Mouse (Mus musculus): Measurements from ENCODE around the gene H3f3b.
"Not testable (repeated sequence)": the region's sequence is repeated elsewhere in the genome, so short reads cannot be mapped to it uniquely, and the experiment has no call there.

The H3f3b gene

GRCm38 (mm10) chr11:116020519-116020922, 7.2 kb downstream of the H3f3b start:
- DNase-seq, result no peak

GRCm38 (mm10) chr11:116019976-116020411, 7.8 kb downstream of the H3f3b start:
- DNase-seq, result no peak

GRCm38 (mm10) chr11:116019360-116019791, 8.4 kb downstream of the H3f3b start:
- no peak for DNase-seq

- DNase-seq, result not testable (repeated sequence)
These were observed 8.9 kb downstream of the H3f3b start for GRCm38 (mm10) chr11:116018867-116019266.

- DNase-seq, result peak; percentile 61
These were observed 9.7 kb downstream of the H3f3b start for GRCm38 (mm10) chr11:116018106-116018505.

- no peak for DNase-seq
These were observed 12.9 kb downstream of the H3f3b start for GRCm38 (mm10) chr11:116014821-116015220.

GRCm38 (mm10) chr11:116012262-116012947, 15.4 kb downstream of the H3f3b start, which contains the start of gene Galk1:
Galk1 (minus strand) TSS chr11:116012719.
- peak; percentile 62 for DNase-seq

GRCm38 (mm10) chr11:116011529-116012261, 16.1 kb downstream of the H3f3b start:
- DNase-seq, result peak; percentile 16

- DNase-seq, result peak; percentile 40
These were observed 16.8 kb downstream of the H3f3b start for GRCm38 (mm10) chr11:116010948-116011347.

GRCm38 (mm10) chr11:116010146-116010545, 17.6 kb downstream of the H3f3b start:
- peak; percentile 50 for DNase-seq

GRCm38 (mm10) chr11:116009661-116010060, 18.1 kb downstream of the H3f3b start:
- peak; percentile 93 for DNase-seq

GRCm38 (mm10) chr11:116008832-116009375, 18.9 kb downstream of the H3f3b start:
- DNase-seq, result peak; percentile 40

- DNase-seq, result peak; percentile 35
These were observed 19.4 kb downstream of the H3f3b start for GRCm38 (mm10) chr11:116008411-116008810.

GRCm38 (mm10) chr11:116007095-116007850, 20.5 kb downstream of the H3f3b start:
- DNase-seq, result peak; percentile 28

- DNase-seq, result peak; percentile 18
These were observed 21.9 kb downstream of the H3f3b start for GRCm38 (mm10) chr11:116005701-116006419.

- DNase-seq, result peak; percentile 38
These were observed 22.7 kb downstream of the H3f3b start for GRCm38 (mm10) chr11:116004840-116005700.

- DNase-seq, result no peak
These were observed 23.5 kb downstream of the H3f3b start for GRCm38 (mm10) chr11:116004186-116004823.

- no peak for DNase-seq
These were observed 24.9 kb downstream of the H3f3b start for GRCm38 (mm10) chr11:116002894-116003293.

- DNase-seq, result no peak
These were observed 26.0 kb downstream of the H3f3b start for GRCm38 (mm10) chr11:116001725-116002124.

GRCm38 (mm10) chr11:116000607-116001006, 27.2 kb downstream of the H3f3b start:
- DNase-seq, result no peak

Data from cerebellum, adult 8-10 months (tissue).